ENCODE assay signal across 8 mouse cellular contexts in the genomic region with DNA sequence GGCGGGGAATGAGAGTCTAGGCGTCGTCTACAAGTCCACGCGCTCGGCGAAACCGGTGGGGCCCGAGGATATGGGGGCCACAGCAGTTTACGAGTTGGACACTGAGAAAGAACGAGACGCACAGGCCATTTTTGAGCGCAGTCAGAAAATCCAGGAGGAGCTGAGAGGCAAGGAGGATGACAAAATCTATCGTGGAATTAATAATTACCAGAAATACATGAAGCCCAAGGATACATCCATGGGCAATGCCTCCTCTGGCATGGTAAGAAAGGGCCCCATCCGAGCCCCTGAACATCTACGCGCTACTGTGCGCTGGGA. TPM values are rescaled to one million over a fixed set of nuclear protein-coding genes. Genes with fewer than 3 reads are reported as not detected.
DNase-seq lines count a peak whose midpoint lies in the region; ATAC-seq lines count a peak whose summit lies in the region.

No protein-coding gene starts in this region.

- 36% methylated on average over 18 of the region's 18 CpGs for WGBS in kidney, embryonic 14.5 days
- WGBS in hindbrain, embryonic 13.5 days, result 40% methylated on average over 18 of the region's 18 CpGs
- 35% methylated on average over 18 of the region's 18 CpGs for WGBS in midbrain, embryonic 13.5 days

- no peaks in the 10 kb centered on the region for H3K27me3 ChIP-seq in kidney, embryonic 14.5 days (ENCODE audit: control insufficient read depth, insufficient read depth, low read length)
- 0 out of 2 replicates have a peak, but pooled peaks cover under 1% of the 10 kb centered on the region for H3K27me3 ChIP-seq in hindbrain, embryonic 13.5 days
- peaks cover 3% of the 10 kb centered on the region; the same call in 1 of the 2 replicates for H3K27me3 ChIP-seq in midbrain, embryonic 13.5 days

- peak overlapping the region; percentile 55 for H3K4me2 ChIP-seq in kidney, embryonic 14.5 days (replicated peaks; ENCODE audit: low read depth, low read length)
- H3K4me2 ChIP-seq in hindbrain, embryonic 13.5 days, result peak overlapping the region; percentile 78
- H3K4me2 ChIP-seq in midbrain, embryonic 13.5 days (replicated peaks), result peak overlapping the region; percentile 76

- DNase-seq in kidney, postnatal 36 days, result no peak
- DNase-seq in frontal cortex, postnatal 25 days (ENCODE audit: low spot score in 2 of 2), result no peak
- no peak for DNase-seq in gastrocnemius, postnatal 36 days

- intact Hi-C loops in gastrocnemius, postnatal 36 days (cut with DNase I), result loop anchor here (5.0 kb wide), 1 partner anchor 35 kb away; the partner anchor contains the start of genes Aldh6a1 and Lin52

- no peak for ATAC-seq in kidney, embryonic 14.5 days (ENCODE audit: low FRiP score, low TSS enrichment)
- no peak for ATAC-seq in hindbrain, embryonic 13.5 days (ENCODE audit: low FRiP score)
- peak; percentile 56 for ATAC-seq in midbrain, embryonic 13.5 days
- no peak for ATAC-seq in frontal cortex, adult (ENCODE audit: low TSS enrichment)

- no peaks in the 10 kb centered on the region for H3K36me3 ChIP-seq in kidney, embryonic 14.5 days (ENCODE audit: control insufficient read depth, insufficient read depth, low read length)
- H3K36me3 ChIP-seq in hindbrain, embryonic 13.5 days, result no peaks in the 10 kb centered on the region; the same call in 1 of the 2 replicates
- H3K36me3 ChIP-seq in midbrain, embryonic 13.5 days, result no peaks in the 10 kb centered on the region

- H3K27ac ChIP-seq in kidney, embryonic 14.5 days (ENCODE audit: low read depth, low read length), result no peak overlapping the region
- peak overlapping the region; percentile 67; the same call in 1 of the 2 replicates for H3K27ac ChIP-seq in brown adipose tissue, adult 24 weeks (replicated peaks; ENCODE audit: low read depth, low read length)
- peak overlapping the region; percentile 78 for H3K27ac ChIP-seq in hindbrain, embryonic 13.5 days
- peak overlapping the region; percentile 79 for H3K27ac ChIP-seq in midbrain, embryonic 13.5 days

- peak overlapping the region; percentile 58 for H3K9ac ChIP-seq in kidney, embryonic 14.5 days (ENCODE audit: low read depth, low read length)
- H3K9ac ChIP-seq in hindbrain, embryonic 13.5 days, result peak overlapping the region; percentile 76
- peak overlapping the region; percentile 73 for H3K9ac ChIP-seq in midbrain, embryonic 13.5 days (replicated peaks)

- peaks cover 4% of the 10 kb centered on the region; the same call in 1 of the 2 replicates for H3K4me1 ChIP-seq in kidney, embryonic 14.5 days (ENCODE audit: control insufficient read depth, insufficient read depth, low read length)
- H3K4me1 ChIP-seq in brown adipose tissue, adult 24 weeks (ENCODE audit: control insufficient read depth, insufficient read depth, insufficient read length, low read length), result peaks cover 5% of the 10 kb centered on the region
- H3K4me1 ChIP-seq in hindbrain, embryonic 13.5 days (replicated peaks), result peaks cover 9% of the 10 kb centered on the region
- peaks cover 9% of the 10 kb centered on the region for H3K4me1 ChIP-seq in midbrain, embryonic 13.5 days (replicated peaks)

- 0 out of 2 replicates have a peak, but pooled peaks cover 4% of the 10 kb centered on the region for H3K9me3 ChIP-seq in kidney, embryonic 14.5 days (ENCODE audit: control insufficient read depth, low read length)
- no peaks in the 10 kb centered on the region for H3K9me3 ChIP-seq in hindbrain, embryonic 13.5 days
- H3K9me3 ChIP-seq in midbrain, embryonic 13.5 days, result no peaks in the 10 kb centered on the region

- H3K4me3 ChIP-seq in kidney, embryonic 14.5 days (ENCODE audit: low read length), result peak overlapping the region; percentile 49
- H3K4me3 ChIP-seq in brown adipose tissue, adult 24 weeks (ENCODE audit: insufficient read depth, low read depth, low read length), result peak overlapping the region; percentile 96
- peak overlapping the region; percentile 52 for H3K4me3 ChIP-seq in hindbrain, embryonic 13.5 days
- peak overlapping the region; percentile 60 for H3K4me3 ChIP-seq in midbrain, embryonic 13.5 days (replicated peaks)

RNA-seq across cellular contexts. Expression of gene Rnf113a2, which starts 0.6 kb away (rescaled TPM):
- polyA plus RNA-seq in kidney, embryonic 14.5 days (2014; fragmentation: Nextera tagmentation; extraction: Ambion mirVana), result 22.1 and 27.2 TPM in 2 replicates
- 11.2 and 14.2 TPM in 2 replicates for polyA plus RNA-seq in brown adipose tissue, adult 24 weeks (2012; ENCODE audit: insufficient read depth, insufficient read length, missing spikeins)
- 25.7 and 28.5 TPM in 2 replicates for polyA plus RNA-seq in hindbrain, embryonic 13.5 days (2015; fragmentation: Nextera tagmentation; extraction: Ambion mirVana)
- 27.0 and 27.1 TPM in 2 replicates for polyA plus RNA-seq in midbrain, embryonic 13.5 days (2015; fragmentation: Nextera tagmentation; extraction: Ambion mirVana)
- 1 to 10 TPM; 5.8 to 6.7 TPM for total RNA-seq in gastrocnemius, postnatal 36 days (2021)

RNA-seq across cellular contexts. Expression of gene Bbof1, which starts 8.7 kb away (rescaled TPM):
- polyA plus RNA-seq in kidney, embryonic 14.5 days (2014; fragmentation: Nextera tagmentation; extraction: Ambion mirVana), result 1.1 and 1.9 TPM in 2 replicates
- 11.5 and 16.1 TPM in 2 replicates for polyA plus RNA-seq in brown adipose tissue, adult 24 weeks (2012; ENCODE audit: insufficient read depth, insufficient read length, missing spikeins)
- polyA plus RNA-seq in hindbrain, embryonic 13.5 days (2015; fragmentation: Nextera tagmentation; extraction: Ambion mirVana), result 4.0 TPM in 2 replicates
- polyA plus RNA-seq in midbrain, embryonic 13.5 days (2015; fragmentation: Nextera tagmentation; extraction: Ambion mirVana), result 2.5 and 4.5 TPM in 2 replicates
- 1 to 10 TPM; 1.4 to 1.7 TPM for total RNA-seq in gastrocnemius, postnatal 36 days (2021)

RNA-seq across cellular contexts. Expression of gene Entpd5, which starts 8.7 kb away (rescaled TPM):
- 8.3 and 19.6 TPM in 2 replicates for polyA plus RNA-seq in kidney, embryonic 14.5 days (2014; fragmentation: Nextera tagmentation; extraction: Ambion mirVana)
- 78.5 and 97.3 TPM in 2 replicates for polyA plus RNA-seq in brown adipose tissue, adult 24 weeks (2012; ENCODE audit: insufficient read depth, insufficient read length, missing spikeins)
- polyA plus RNA-seq in hindbrain, embryonic 13.5 days (2015; fragmentation: Nextera tagmentation; extraction: Ambion mirVana), result 11.4 and 13.0 TPM in 2 replicates
- polyA plus RNA-seq in midbrain, embryonic 13.5 days (2015; fragmentation: Nextera tagmentation; extraction: Ambion mirVana), result 9.9 and 10.2 TPM in 2 replicates
- 10 to 100 TPM; 10.8 to 13.5 TPM for total RNA-seq in gastrocnemius, postnatal 36 days (2021)

RNA-seq across cellular contexts. Expression of gene Aldh6a1, which starts 33.2 kb away (rescaled TPM):
- polyA plus RNA-seq in kidney, embryonic 14.5 days (2014; fragmentation: Nextera tagmentation; extraction: Ambion mirVana), result 25.0 and 50.2 TPM in 2 replicates
- polyA plus RNA-seq in brown adipose tissue, adult 24 weeks (2012; ENCODE audit: insufficient read depth, insufficient read length, missing spikeins), result 442 and 528 TPM in 2 replicates
- polyA plus RNA-seq in hindbrain, embryonic 13.5 days (2015; fragmentation: Nextera tagmentation; extraction: Ambion mirVana), result 30.3 and 32.9 TPM in 2 replicates
- 28.9 and 29.9 TPM in 2 replicates for polyA plus RNA-seq in midbrain, embryonic 13.5 days (2015; fragmentation: Nextera tagmentation; extraction: Ambion mirVana)
- total RNA-seq in gastrocnemius, postnatal 36 days (2021), result 10 to 100 TPM; 70.2 to 91.6 TPM

RNA-seq across cellular contexts. Expression of gene Lin52, which starts 33.7 kb away (rescaled TPM):
- 21.0 and 23.2 TPM in 2 replicates for polyA plus RNA-seq in kidney, embryonic 14.5 days (2014; fragmentation: Nextera tagmentation; extraction: Ambion mirVana)
- polyA plus RNA-seq in brown adipose tissue, adult 24 weeks (2012; ENCODE audit: insufficient read depth, insufficient read length, missing spikeins), result 13.7 and 19.7 TPM in 2 replicates
- 34.8 and 36.1 TPM in 2 replicates for polyA plus RNA-seq in hindbrain, embryonic 13.5 days (2015; fragmentation: Nextera tagmentation; extraction: Ambion mirVana)
- 38.6 and 41.3 TPM in 2 replicates for polyA plus RNA-seq in midbrain, embryonic 13.5 days (2015; fragmentation: Nextera tagmentation; extraction: Ambion mirVana)
- 10 to 100 TPM in 1 of 2 experiments, 1 to 10 TPM in 1; 6.2 to 10.2 TPM for total RNA-seq in gastrocnemius, postnatal 36 days (2021)
